ENCODE assay signal across 8 mouse cellular contexts in the genomic region with DNA sequence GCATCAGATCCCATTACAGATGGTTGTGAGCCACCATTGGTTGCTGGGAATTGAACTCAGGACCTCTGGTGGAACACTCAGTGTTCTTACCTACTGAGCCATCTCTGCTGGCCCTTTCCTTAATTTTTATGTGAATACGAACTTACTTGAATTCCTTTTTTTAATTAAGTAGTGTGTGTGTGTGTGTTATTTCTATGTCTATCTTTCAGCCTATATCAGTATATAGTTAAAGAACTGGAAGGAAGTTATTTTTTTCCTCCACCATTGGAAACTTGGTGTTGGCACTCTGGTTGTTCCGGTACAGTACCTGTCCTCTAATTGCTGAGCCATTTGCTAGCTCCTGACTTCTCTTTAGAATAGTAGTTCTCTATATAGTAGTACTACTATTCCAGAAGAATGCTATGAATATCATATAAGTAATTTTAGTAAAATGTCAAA. TPM values are rescaled to one million over a fixed set of nuclear protein-coding genes. Genes with fewer than 3 reads are reported as not detected.
DNase-seq lines count a peak whose midpoint lies in the region; ATAC-seq and TF ChIP-seq lines count a peak whose summit lies in the region.

No protein-coding gene starts in this region.

- peaks cover 6% of the 10 kb centered on the region for H3K4me1 ChIP-seq in forebrain, embryonic 16.5 days (replicated peaks; ENCODE audit: control insufficient read depth, insufficient read depth, low read length)
- peaks cover 3% of the 10 kb centered on the region; the same call in 1 of the 2 replicates for H3K4me1 ChIP-seq in liver, adult 2 months (ENCODE audit: control insufficient read depth, insufficient read depth, low read length)

- H3K79me2 ChIP-seq in liver, adult 2 months (ENCODE audit: control insufficient read depth, insufficient read depth, low read length) = no peaks in the 10 kb centered on the region

- DNase-seq in gastrocnemius, adult 2 months = no peak
- DNase-seq in gastrocnemius, postnatal 14 days = no peak
- DNase-seq in MN1 (ENCODE audit: low spot score) = peak; percentile 49
- peak; percentile 60 for DNase-seq in liver, adult 2 months (ENCODE audit: extremely low read depth, low read depth, low spot score)
- DNase-seq in testis, postnatal 10 days (ENCODE audit: low spot score) = no peak
- DNase-seq in thymus, postnatal 36 days = no peak
- DNase-seq in cerebellum, postnatal 4 days (ENCODE audit: low spot score in 2 of 2) = no peak

- no peak for TF ChIP-seq POLR2A in liver, adult 2 months (IDR thresholded peaks at IDR 0.05; ENCODE audit: extremely low read depth, insufficient read depth, low read length)

- peak overlapping the region; percentile 95 for H3K27ac ChIP-seq in gastrocnemius, adult 2 months
- no peak overlapping the region for H3K27ac ChIP-seq in forebrain, embryonic 16.5 days (ENCODE audit: low read length)
- H3K27ac ChIP-seq in liver, adult 2 months (replicated peaks; ENCODE audit: insufficient read depth, low read depth, low read length) = no peak overlapping the region

- no peak overlapping the region for H3K9ac ChIP-seq in forebrain, embryonic 16.5 days (replicated peaks; ENCODE audit: low read depth, low read length)
- H3K9ac ChIP-seq in liver, adult 2 months (ENCODE audit: low read depth, low read length) = no peak overlapping the region

- H3K4me3 ChIP-seq in gastrocnemius, adult 2 months = peak overlapping the region; percentile 75
- H3K4me3 ChIP-seq in forebrain, embryonic 16.5 days (replicated peaks; ENCODE audit: low read length) = peak overlapping the region; percentile 60
- H3K4me3 ChIP-seq in liver, adult 2 months (ENCODE audit: insufficient read depth, low read depth, low read length) = peak overlapping the region; percentile 72

- TF ChIP-seq CTCF in gastrocnemius, adult 2 months (IDR thresholded peaks at IDR 0.05) = no peak
- no peak for TF ChIP-seq CTCF in liver, adult 2 months (IDR thresholded peaks at IDR 0.05; ENCODE audit: low read depth, low read length)

- no peaks in the 10 kb centered on the region for H3K36me3 ChIP-seq in forebrain, embryonic 16.5 days (ENCODE audit: control insufficient read depth, insufficient read depth)
- H3K36me3 ChIP-seq in liver, adult 2 months (ENCODE audit: control insufficient read depth, insufficient read depth, low read length) = no peaks in the 10 kb centered on the region

- ATAC-seq in forebrain, embryonic 16.5 days = no peak

- 5% methylated on average over 2 of the region's 2 CpGs for WGBS in forebrain, embryonic 16.5 days
- WGBS in liver, adult 2 months = 4% methylated on average over 2 of the region's 2 CpGs

- no peaks in the 10 kb centered on the region for H3K9me3 ChIP-seq in forebrain, embryonic 16.5 days (ENCODE audit: control insufficient read depth, low read length)

- intact Hi-C loops in gastrocnemius, adult 2 months (cut with DNase I) = no loop called here
- intact Hi-C loops in gastrocnemius, postnatal 14 days (cut with DNase I; ENCODE audit: low total_unique reads) = no loop called here

- peak overlapping the region; percentile 59 for H3K4me2 ChIP-seq in forebrain, embryonic 16.5 days (ENCODE audit: low read length)

- H3K27me3 ChIP-seq in forebrain, embryonic 16.5 days (replicated peaks; ENCODE audit: control insufficient read depth, insufficient read depth, low read length) = no peaks in the 10 kb centered on the region
- H3K27me3 ChIP-seq in liver, adult 2 months (ENCODE audit: control insufficient read depth, insufficient read depth, low read length) = no peaks in the 10 kb centered on the region

RNA-seq across cellular contexts. Expression of a gene that starts 32.6 kb away (rescaled TPM):
- 10 to 100 TPM; 11.2 to 18.9 TPM for total RNA-seq in gastrocnemius, adult 2 months (2021)
- total RNA-seq in gastrocnemius, postnatal 14 days (2021) = 10 to 100 TPM; 22.3 to 32.2 TPM
- polyA plus RNA-seq in forebrain, embryonic 16.5 days (2015; fragmentation: Nextera tagmentation; extraction: Ambion mirVana) = 150 and 166 TPM in 2 replicates
- 244 and 280 TPM in 2 replicates for total RNA-seq in liver, adult 2 months (2014; rRNA removed)
- 69.4 and 76.6 TPM in 2 replicates for polyA plus RNA-seq in liver, adult 2 months (2012; rRNA removed)

RNA-seq across cellular contexts. Expression of a gene that starts 50.1 kb away (rescaled TPM):
- total RNA-seq in gastrocnemius, adult 2 months (2021) = 1 to 10 TPM in 1 of 2 experiments, under 1 TPM in 1; 0.42 to 1.2 TPM
- under 1 TPM; 0.27 to 0.55 TPM for total RNA-seq in gastrocnemius, postnatal 14 days (2021)
- 17.0 and 21.9 TPM in 2 replicates for polyA plus RNA-seq in forebrain, embryonic 16.5 days (2015; fragmentation: Nextera tagmentation; extraction: Ambion mirVana)
- total RNA-seq in liver, adult 2 months (2014; rRNA removed) = 0.07 and 0.28 TPM in 2 replicates
- polyA plus RNA-seq in liver, adult 2 months (2012; rRNA removed) = 0.12 and 0.27 TPM in 2 replicates

RNA-seq across cellular contexts. Expression of a gene that starts 54.9 kb away (rescaled TPM):
- total RNA-seq in gastrocnemius, adult 2 months (2021) = 1 to 10 TPM; 5.7 to 6.5 TPM
- 1 to 10 TPM; 4.3 to 4.7 TPM for total RNA-seq in gastrocnemius, postnatal 14 days (2021)
- 17.5 and 18.7 TPM in 2 replicates for polyA plus RNA-seq in forebrain, embryonic 16.5 days (2015; fragmentation: Nextera tagmentation; extraction: Ambion mirVana)
- 4.0 and 4.6 TPM in 2 replicates for total RNA-seq in liver, adult 2 months (2014; rRNA removed)
- polyA plus RNA-seq in liver, adult 2 months (2012; rRNA removed) = 3.3 and 4.5 TPM in 2 replicates

Comparison
In these comparisons a context has a peak if more than half of its experiments do, and no peak if none do; other contexts are left out.
1. DNase-seq: peak in MN1 (single experiment) and liver, adult 2 months (single experiment); none in gastrocnemius, adult 2 months (single experiment), gastrocnemius, postnatal 14 days (single experiment), testis, postnatal 10 days (single experiment), thymus, postnatal 36 days (0 of 2) and cerebellum, postnatal 4 days (0 of 2).
2. Peak in every context shown above with its lines, with median percentiles within 50 percentile points of each other: H3K4me3 ChIP-seq.